In the genomic region with DNA sequence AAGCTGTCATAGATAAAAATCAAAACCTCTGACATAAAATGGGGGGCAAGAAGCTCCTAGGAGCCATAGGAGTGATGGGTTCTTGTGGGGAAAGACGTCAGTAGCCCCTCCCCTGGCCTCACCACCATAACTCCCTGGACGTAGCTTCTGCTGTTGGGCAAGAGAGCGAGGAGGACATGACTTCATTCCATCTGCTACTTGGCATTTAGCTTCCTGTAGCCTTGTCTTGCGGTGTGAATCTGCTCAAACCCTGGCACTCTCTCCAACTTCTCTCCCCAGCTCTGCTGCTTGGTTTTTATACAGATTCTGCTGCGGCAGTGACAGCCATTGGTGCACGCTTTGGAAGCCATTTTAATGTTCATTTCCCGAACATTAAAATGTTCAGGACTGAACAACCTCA, we compare ENCODE assay signal across 13 mouse cellular contexts.
"Had no signal": no experiment of that assay in that cellular context is flagged by ENCODE, and none has a peak within 500 bp of the region (broad histone marks: within the 10 kb centered on the region; RNA-seq: fewer than 3 reads in every experiment).

No protein-coding gene starts in this region.

- H3K36me3 ChIP-seq: limb, embryonic 13.5 days; neural tube, embryonic 12.5 days had no signal

- H3K4me1 ChIP-seq: limb, embryonic 13.5 days; neural tube, embryonic 12.5 days had no signal

- H3K9me3 ChIP-seq: limb, embryonic 13.5 days had no signal

- H3K27me3 ChIP-seq: limb, embryonic 13.5 days; neural tube, embryonic 12.5 days had no signal

- H3K9ac ChIP-seq: limb, embryonic 13.5 days; liver, embryonic 14.5 days; neural tube, embryonic 12.5 days had no signal

- H3K27ac ChIP-seq: limb, embryonic 13.5 days; liver, embryonic 14.5 days; neural tube, embryonic 12.5 days had no signal

- H3K4me3 ChIP-seq: limb, embryonic 13.5 days; myocyte; neural tube, embryonic 12.5 days had no signal

- DNase-seq: kidney, postnatal 36 days; layer of hippocampus, adult 9-11 months; layer of hippocampus, postnatal 36 days; lung, adult 18-20 months; midbrain, embryonic 14.5 days; right cerebral cortex, postnatal 4 days; spleen, adult 18-20 months; thymus, adult 18-20 months; thymus, postnatal 14 days had no signal

- H3K4me2 ChIP-seq: limb, embryonic 13.5 days; neural tube, embryonic 12.5 days had no signal
